Mouse (Mus musculus): ENCODE results near the gene Plek. TPM values are rescaled to one million over a fixed set of nuclear protein-coding genes. Genes with fewer than 3 reads are reported as not detected.
"Not testable (repeated sequence)": the region's sequence is repeated elsewhere in the genome, so short reads cannot be mapped to it uniquely, and the experiment has no call there.

Plek gene
- polyA plus RNA-seq, 1 experiment from 2014 or later = 1.4 TPM

DNA sequence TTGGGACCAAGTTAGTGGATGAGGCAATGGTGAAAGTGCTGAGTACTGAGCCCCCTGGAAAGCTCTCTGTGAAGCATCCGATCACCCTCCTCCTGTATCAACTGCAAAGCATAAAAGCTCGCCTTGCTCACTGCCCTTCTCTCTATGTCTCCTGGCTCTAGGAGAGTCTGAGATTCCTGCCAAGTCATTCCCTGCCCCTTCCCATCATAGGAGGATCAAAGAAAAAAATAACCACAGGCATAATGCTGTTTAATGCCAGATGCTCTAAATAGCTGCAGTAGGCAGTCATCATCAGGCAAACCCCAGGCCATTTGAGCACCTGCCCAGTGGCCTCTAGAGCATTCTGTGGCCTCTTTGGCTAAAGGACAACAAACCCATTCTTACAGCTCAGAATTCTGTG is 23.5 kb upstream of the Plek start:
- no peak overlapping the region for H3K27ac ChIP-seq
- no peak overlapping the region for H3K9ac ChIP-seq (ENCODE audit: low read depth, low read length)
- H3K4me2 ChIP-seq (ENCODE audit: low read length) = no peak overlapping the region
- no peak overlapping the region for H3K4me3 ChIP-seq (replicated peaks; ENCODE audit: low read depth, low read length)
- DNase-seq (ENCODE audit: low spot score) (no peak), ATAC-seq (replicated peaks; ENCODE audit: low FRiP score, low read depth) (no peak)
- no peaks in the 10 kb centered on the region for H3K36me3 ChIP-seq (ENCODE audit: insufficient read depth, low read length)
- no peaks in the 10 kb centered on the region for H3K4me1 ChIP-seq (replicated peaks; ENCODE audit: insufficient read depth, low read length)
- no peaks in the 10 kb centered on the region for H3K9me3 ChIP-seq (replicated peaks; ENCODE audit: low read length)
- H3K27me3 ChIP-seq (ENCODE audit: insufficient read depth, low read length) = no peaks in the 10 kb centered on the region
- WGBS = 87% methylated on average over 2 of the region's 2 CpGs
- no peak for TF ChIP-seq CTCF (IDR thresholded peaks at IDR 0.05; ENCODE audit: low read depth)

- not testable (repeated sequence) for H3K9me3 ChIP-seq (replicated peaks; ENCODE audit: low read length); ATAC-seq (replicated peaks; ENCODE audit: low FRiP score, low read depth); H3K36me3 ChIP-seq (ENCODE audit: insufficient read depth, low read length)
These were observed 17.2 kb upstream of the Plek start for GRCm38 (mm10) chr11:17069360-17069759.

DNA sequence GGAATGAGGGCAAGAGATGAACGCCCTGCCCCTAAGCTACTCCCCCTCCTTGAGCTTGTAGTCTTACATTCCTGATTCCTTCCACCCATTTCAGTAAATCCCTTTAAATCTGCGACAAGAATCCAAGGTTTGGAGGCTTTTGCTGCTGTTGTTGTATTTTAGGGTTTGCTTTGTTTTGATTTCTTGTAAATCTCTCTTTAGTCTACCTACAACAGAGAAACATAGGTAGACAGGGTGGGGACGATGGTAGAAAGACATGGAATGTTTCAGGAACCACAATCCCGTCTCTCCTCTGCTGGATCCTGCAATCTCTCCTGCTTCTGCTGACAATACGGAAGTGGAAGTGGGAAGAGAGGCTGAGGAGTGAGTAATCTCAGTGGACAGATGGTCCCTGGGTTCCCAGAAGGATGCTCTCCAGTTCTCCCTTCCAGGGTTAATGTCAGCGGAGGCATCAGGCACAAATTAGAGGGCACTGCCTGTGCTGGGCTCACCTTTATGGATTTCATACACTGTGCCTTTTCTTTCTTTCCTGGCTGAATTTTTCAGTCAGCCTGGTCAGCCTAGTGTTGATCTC is 382 bp upstream of the Plek start:
- peak overlapping the region; percentile 67 for H3K9ac ChIP-seq (ENCODE audit: low read depth, low read length)
- ATAC-seq (replicated peaks; ENCODE audit: low FRiP score, low read depth) (no peak), DNase-seq (ENCODE audit: low spot score) (peak; percentile 32)
- H3K9me3 ChIP-seq (replicated peaks; ENCODE audit: low read length) = no peaks in the 10 kb centered on the region
- H3K27ac ChIP-seq = no peak overlapping the region
- peak overlapping the region; percentile 54 for H3K4me3 ChIP-seq (replicated peaks; ENCODE audit: low read depth, low read length)
- H3K4me1 ChIP-seq (replicated peaks; ENCODE audit: insufficient read depth, low read length) = peaks cover 7% of the 10 kb centered on the region
- H3K36me3 ChIP-seq (ENCODE audit: insufficient read depth, low read length) = no peaks in the 10 kb centered on the region
- 10% methylated on average over 6 of the region's 6 CpGs for WGBS
- TF ChIP-seq CTCF (IDR thresholded peaks at IDR 0.05; ENCODE audit: low read depth) = no peak
- H3K4me2 ChIP-seq (ENCODE audit: low read length) = peak overlapping the region; percentile 67
- no peaks in the 10 kb centered on the region for H3K27me3 ChIP-seq (ENCODE audit: insufficient read depth, low read length)

More at GRCm38 (mm10) chr11:17069360-17069759, 17.2 kb upstream of the Plek start:
- 96% methylated on average over 2 of the region's 2 CpGs for whole genome bisulfite sequencing
- not testable (repeated sequence) for DNase-seq (ENCODE audit: low spot score); H3K4me3 ChIP-seq (replicated peaks; ENCODE audit: low read depth, low read length); H3K27me3 ChIP-seq (ENCODE audit: insufficient read depth, low read length); H3K27ac ChIP-seq; H3K9ac ChIP-seq (ENCODE audit: low read depth, low read length); H3K4me1 ChIP-seq (replicated peaks; ENCODE audit: insufficient read depth, low read length); H3K4me2 ChIP-seq (ENCODE audit: low read length)

GRCm38 (mm10) chr11:17045806-17046205 is 6.4 kb downstream of the Plek start:
- TF ChIP-seq CTCF (IDR thresholded peaks at IDR 0.05; ENCODE audit: low read depth) = no peak
- no peak overlapping the region for H3K4me2 ChIP-seq (ENCODE audit: low read length)
- no peaks in the 10 kb centered on the region for H3K36me3 ChIP-seq (ENCODE audit: insufficient read depth, low read length)
- H3K4me1 ChIP-seq (replicated peaks; ENCODE audit: insufficient read depth, low read length) = no peaks in the 10 kb centered on the region
- no peak for DNase-seq (ENCODE audit: low spot score)
- no peaks in the 10 kb centered on the region for H3K27me3 ChIP-seq (ENCODE audit: insufficient read depth, low read length)
- H3K27ac ChIP-seq = no peak overlapping the region
- no peaks in the 10 kb centered on the region for H3K9me3 ChIP-seq (replicated peaks; ENCODE audit: low read length)
- ATAC-seq (replicated peaks; ENCODE audit: low FRiP score, low read depth) = no peak
- H3K9ac ChIP-seq (ENCODE audit: low read depth, low read length) = no peak overlapping the region
- no peak overlapping the region for H3K4me3 ChIP-seq (replicated peaks; ENCODE audit: low read depth, low read length)
- WGBS = 93% methylated on average over 2 of the region's 2 CpGs

DNA sequence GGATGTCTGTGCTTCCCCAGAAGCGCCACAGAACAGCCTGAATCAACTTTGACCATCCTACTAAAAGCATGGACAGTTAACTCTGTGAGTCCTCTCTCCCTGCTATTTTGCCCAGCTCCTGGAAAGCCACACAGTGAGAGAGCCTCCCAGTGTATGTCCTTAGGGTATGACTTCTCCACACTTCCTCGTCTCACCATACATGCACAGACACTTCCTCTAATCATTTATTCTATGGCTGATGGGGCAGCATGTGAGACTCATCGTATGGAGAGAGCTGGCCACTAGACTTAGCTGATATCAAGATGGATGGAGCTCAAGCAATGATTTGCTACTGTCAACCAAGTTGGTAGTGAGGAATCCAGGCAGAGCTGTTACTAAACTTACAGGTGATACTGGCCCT is 28.2 kb downstream of the Plek start:
- 82% methylated on average over 3 of the region's 3 CpGs for WGBS
- ATAC-seq (replicated peaks; ENCODE audit: low FRiP score, low read depth) (no peak), DNase-seq (ENCODE audit: low spot score) (no peak)
- no peaks in the 10 kb centered on the region for H3K36me3 ChIP-seq (ENCODE audit: insufficient read depth, low read length)
- H3K4me1 ChIP-seq (replicated peaks; ENCODE audit: insufficient read depth, low read length) = no peaks in the 10 kb centered on the region
- H3K27ac ChIP-seq = no peak overlapping the region
- TF ChIP-seq CTCF (IDR thresholded peaks at IDR 0.05; ENCODE audit: low read depth) = no peak
- no peaks in the 10 kb centered on the region for H3K27me3 ChIP-seq (ENCODE audit: insufficient read depth, low read length)
- no peaks in the 10 kb centered on the region for H3K9me3 ChIP-seq (replicated peaks; ENCODE audit: low read length)
- H3K4me2 ChIP-seq (ENCODE audit: low read length) = no peak overlapping the region
- no peak overlapping the region for H3K4me3 ChIP-seq (replicated peaks; ENCODE audit: low read depth, low read length)
- no peak overlapping the region for H3K9ac ChIP-seq (ENCODE audit: low read depth, low read length)

DNA sequence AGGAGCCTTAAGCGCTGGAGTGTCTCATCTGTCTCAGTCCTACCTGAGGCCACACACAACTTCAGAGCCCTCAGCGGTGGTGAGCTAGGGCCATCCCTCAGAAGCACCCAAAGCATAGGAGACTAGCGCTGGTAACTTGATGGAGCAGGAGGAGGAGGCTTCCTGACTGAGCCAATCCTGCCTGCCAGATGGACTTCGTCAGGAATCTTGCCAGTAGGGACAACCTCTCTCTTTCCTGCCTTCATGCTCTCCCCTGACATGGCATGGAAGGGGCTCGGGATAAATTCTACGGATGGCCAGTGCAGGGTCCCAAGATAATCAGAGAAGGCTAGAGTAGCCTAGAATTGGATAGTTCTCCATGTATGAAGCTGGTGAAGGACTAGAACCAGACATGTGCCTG is 29.0 kb downstream of the Plek start:
- no peak for TF ChIP-seq CTCF (IDR thresholded peaks at IDR 0.05; ENCODE audit: low read depth)

DNA sequence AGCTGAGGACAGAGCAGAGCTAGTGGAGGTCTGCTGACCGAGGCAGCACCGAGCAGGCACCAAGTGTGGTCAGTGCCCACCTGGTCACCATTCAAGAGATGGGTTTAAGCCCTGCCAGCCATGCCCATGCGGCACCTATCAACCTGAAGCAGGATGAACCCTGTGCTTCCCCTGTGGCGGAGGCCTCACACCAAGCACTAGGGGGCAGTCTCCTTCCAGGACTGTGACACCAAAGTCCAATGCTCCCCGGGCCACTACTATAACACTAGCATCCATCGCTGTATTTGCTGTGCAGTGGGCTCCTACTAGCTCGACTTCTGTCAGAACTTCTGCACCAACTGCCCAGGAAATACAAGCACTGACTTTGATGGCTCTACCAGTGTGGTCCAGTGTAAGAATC is 32.9 kb downstream of the Plek start:
- Histone ChIP-seq H3K27me3 (ENCODE audit: insufficient read depth, low read length) (no peaks in the 10 kb centered on the region), H3K4me2 (ENCODE audit: low read length) (no peak overlapping the region), H3K4me1 (replicated peaks; ENCODE audit: insufficient read depth, low read length) (no peaks in the 10 kb centered on the region), H3K4me3 (replicated peaks; ENCODE audit: low read depth, low read length) (no peak overlapping the region), H3K36me3 (ENCODE audit: insufficient read depth, low read length) (no peaks in the 10 kb centered on the region), H3K27ac (no peak overlapping the region), H3K9me3 (replicated peaks; ENCODE audit: low read length) (no peaks in the 10 kb centered on the region), H3K9ac (ENCODE audit: low read depth, low read length) (no peak overlapping the region)
- peak; percentile 7; the same call in 1 of the 2 replicates for TF ChIP-seq CTCF (IDR thresholded peaks at IDR 0.05; ENCODE audit: low read depth)
- ATAC-seq (replicated peaks; ENCODE audit: low FRiP score, low read depth) (no peak), DNase-seq (ENCODE audit: low spot score) (no peak)
- WGBS = 88% methylated on average over 7 of the region's 7 CpGs

More for the DNA sequence above, 29.0 kb downstream of the Plek start:
- no peaks in the 10 kb centered on the region for H3K4me1 ChIP-seq (replicated peaks; ENCODE audit: insufficient read depth, low read length)
- H3K4me2 ChIP-seq (ENCODE audit: low read length) = no peak overlapping the region
- H3K4me3 ChIP-seq (replicated peaks; ENCODE audit: low read depth, low read length) = no peak overlapping the region
- ATAC-seq (replicated peaks; ENCODE audit: low FRiP score, low read depth) (no peak), DNase-seq (ENCODE audit: low spot score) (no peak)
- H3K9ac ChIP-seq (ENCODE audit: low read depth, low read length) = no peak overlapping the region
- no peaks in the 10 kb centered on the region for H3K9me3 ChIP-seq (replicated peaks; ENCODE audit: low read length)
- no peaks in the 10 kb centered on the region for H3K27me3 ChIP-seq (ENCODE audit: insufficient read depth, low read length)
- 74% methylated on average over 6 of the region's 6 CpGs for WGBS
- H3K27ac ChIP-seq = no peak overlapping the region
- no peaks in the 10 kb centered on the region for H3K36me3 ChIP-seq (ENCODE audit: insufficient read depth, low read length)

All from kidney, postnatal 0 days (tissue).